Mouse (Mus musculus) myocyte (in vitro differentiated cells): Measurements from ENCODE around the gene Sbf2.

ENCODE experiments used
- CEBPB ChIP-seq: IDR thresholded peaks from 2 replicates; pipeline ENCODE4 v1.6.1; 2011; ENCODE audit warnings: mild to moderate bottlenecking, moderate library complexity; ENCODE audit not compliant: poor library complexity, insufficient read depth, severe bottlenecking
- MAX ChIP-seq: IDR thresholded peaks from one replicate; pipeline ENCODE4 v1.6.1; 2011; ENCODE audit warnings: low read depth, mild to moderate bottlenecking, control low read depth
- MYOG ChIP-seq, 3 experiments: IDR thresholded peaks; one replicate each; pipeline ENCODE4 v1.6.1; 2011; ENCODE audit warnings: control low read depth in 2 of 3, low read depth in 2 of 3, mild to moderate bottlenecking in 2 of 3; ENCODE audit not compliant: insufficient read length in 2 of 3, control insufficient read depth in 1 of 3, insufficient read depth in 1 of 3
- POLR2A ChIP-seq: IDR thresholded peaks from one replicate; pipeline ENCODE4 v1.6.1; 2011; ENCODE audit warnings: low read depth, mild to moderate bottlenecking, control low read depth, moderate library complexity; ENCODE audit not compliant: insufficient read length
- REST ChIP-seq: IDR thresholded peaks from one replicate; pipeline ENCODE4 v1.6.1; 2011; ENCODE audit warnings: mild to moderate bottlenecking, control low read depth, moderate library complexity; ENCODE audit not compliant: insufficient read depth, insufficient read length
- TCF12 ChIP-seq: IDR thresholded peaks from one replicate; pipeline ENCODE4 v1.6.1; 2011; ENCODE audit warnings: mild to moderate bottlenecking, control low read depth; ENCODE audit not compliant: poor library complexity, insufficient read depth, severe bottlenecking

DNA sequence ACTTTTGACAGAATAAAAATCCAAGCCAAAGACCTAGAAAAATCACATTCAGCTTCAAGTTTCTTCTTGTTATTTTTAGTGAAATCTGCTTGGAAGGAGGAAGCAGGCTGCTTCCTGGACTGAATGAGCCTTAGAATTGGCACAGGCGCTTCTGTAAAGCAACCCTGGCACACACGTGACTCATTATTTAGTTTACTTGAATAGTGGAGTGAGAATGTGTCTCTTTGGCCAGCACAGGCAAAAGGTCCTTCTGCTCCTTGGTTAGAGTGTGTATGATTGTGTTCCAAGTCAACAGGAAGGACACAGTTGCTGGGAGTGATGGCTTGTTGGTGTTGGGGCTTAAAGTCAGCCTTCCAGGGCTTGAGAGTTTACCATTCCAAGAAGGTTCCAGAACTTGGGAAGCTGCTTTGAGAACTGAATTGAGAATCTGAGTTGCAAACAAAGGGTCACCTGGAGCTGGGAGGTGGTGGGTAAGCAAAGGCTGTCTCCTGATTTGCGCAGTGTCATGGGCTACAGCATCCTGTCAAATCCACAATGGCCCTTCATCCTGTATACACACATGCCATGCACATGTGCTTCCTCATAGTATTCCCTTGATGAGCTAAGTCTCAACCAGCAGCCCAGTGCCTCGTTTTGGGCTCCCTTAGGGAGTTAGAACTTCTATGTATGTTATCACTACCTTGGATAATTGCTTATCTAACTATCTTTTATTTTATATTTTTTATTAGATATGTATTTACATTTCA, 354.6 kb downstream of the Sbf2 start:
- TF ChIP-seq TCF12, result no peak
- TF ChIP-seq POLR2A, result no peak
- TF ChIP-seq CEBPB, result no peak
- TF ChIP-seq MYOG (IDR thresholded peaks at IDR 0.05; ENCODE audit: control insufficient read depth in 1 of 3, insufficient read depth in 1 of 3, insufficient read length in 2 of 3, low read depth in 2 of 3), result no peak
- no peak for TF ChIP-seq MAX
- no peak for TF ChIP-seq REST
